Mouse (Mus musculus) G1E (cell line): ENCODE measurements around the gene Dmwd.

Experiments used
- CTCF ChIP-seq: IDR thresholded peaks from 2 replicates; pipeline ENCODE4 v1.5.1; 2012; ENCODE audit warnings: low read depth, low read length, inconsistent platforms, mixed read lengths
- GATA1 ChIP-seq: IDR thresholded peaks from 2 replicates; pipeline ENCODE4 v1.6.1; 2012; ENCODE audit warnings: borderline replicate concordance, low read length, inconsistent platforms, mixed read lengths
- GATA2 ChIP-seq: IDR thresholded peaks from 2 replicates; pipeline ENCODE4 v1.6.1; 2012; ENCODE audit warnings: low read depth, low read length, inconsistent platforms, borderline replicate concordance
- POLR2AphosphoS5 ChIP-seq: IDR thresholded peaks from 2 replicates; pipeline ENCODE4 v1.6.1; 2012; ENCODE audit warnings: low read depth, low read length, inconsistent platforms; ENCODE audit not compliant: insufficient replicate concordance
- TAL1 ChIP-seq: conservative IDR thresholded peaks from 2 replicates; pipeline ENCODE4 v1.6.1; 2012; ENCODE audit warnings: low read depth, low read length, inconsistent platforms, mixed read lengths

DNA sequence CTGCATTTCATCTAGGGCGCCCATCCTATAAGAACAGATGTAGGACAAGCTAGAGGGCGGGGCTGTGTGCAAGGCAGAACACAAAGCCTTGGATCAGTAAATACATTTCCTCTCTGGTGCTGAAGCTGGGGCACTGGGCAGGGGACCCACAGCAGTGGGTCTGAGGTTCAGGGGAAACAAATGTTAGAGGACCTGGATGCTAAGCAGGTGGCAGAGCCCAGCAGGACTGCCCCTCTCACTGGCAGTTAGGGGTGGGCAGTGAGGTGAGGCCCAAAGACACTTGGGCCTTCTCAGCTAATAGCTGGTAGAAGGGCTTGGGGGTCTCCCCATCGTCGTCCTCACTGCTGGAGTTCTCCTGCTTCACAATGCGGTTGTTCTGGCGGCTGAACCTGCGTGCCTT, 22.8 kb downstream of the Dmwd start:
- TF ChIP-seq POLR2AphosphoS5 (no peak), CTCF (no peak), TAL1 (no peak), GATA1 (no peak), GATA2 (no peak)
